In the genomic region with DNA sequence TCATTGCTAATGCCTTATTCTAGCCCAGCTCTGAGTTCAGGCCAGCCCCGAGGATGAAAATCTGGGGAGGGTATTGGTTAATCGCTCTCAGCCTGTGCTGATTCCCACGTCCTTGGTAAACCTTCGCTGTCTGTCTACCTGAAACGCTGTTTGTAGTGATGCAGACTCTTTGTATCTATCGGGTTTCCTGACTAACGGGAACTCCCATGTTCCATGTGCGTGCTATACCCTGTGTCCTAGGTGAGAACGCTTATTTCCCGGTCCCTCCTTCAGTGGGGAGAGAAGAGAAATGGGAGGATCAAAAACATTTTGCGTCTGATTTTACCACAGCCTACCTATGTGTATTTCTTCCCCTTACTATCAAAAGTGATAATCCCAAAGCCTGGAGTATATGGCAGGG, we compare ENCODE assay signal across 10 mouse cellular contexts. TPM values are rescaled to one million over a fixed set of nuclear protein-coding genes. Genes with fewer than 3 reads are reported as not detected.
DNase-seq lines count a peak whose midpoint lies in the region; ATAC-seq lines count a peak whose summit lies in the region.
"Had no signal": no experiment of that assay in that cellular context is flagged by ENCODE, and none has a peak within 500 bp of the region (broad histone marks: within the 10 kb centered on the region; RNA-seq: fewer than 3 reads in every experiment).

No protein-coding gene starts in this region.

- no peak for DNase-seq in heart, adult 18-20 months
- DNase-seq in A20 (ENCODE audit: low read depth, low spot score) (peak; percentile 62), MEL-GATA-1-ER (ENCODE audit: extremely low read depth, low read depth) (peak; percentile 26)
- DNase-seq in adrenal gland, postnatal 25 days = no peak
- no peak for DNase-seq in ovary, postnatal 14 days (ENCODE audit: low spot score)
- DNase-seq: lung, adult 2 months; retina, postnatal 1 day had no signal

- no peaks in the 10 kb centered on the region for H3K36me3 ChIP-seq in heart, embryonic 16.5 days (ENCODE audit: control insufficient read depth, insufficient read depth)
- no peaks in the 10 kb centered on the region for H3K36me3 ChIP-seq in limb, embryonic 13.5 days
- H3K36me3 ChIP-seq: forebrain, embryonic 12.5 days had no signal

- H3K9me3 ChIP-seq in heart, embryonic 16.5 days (replicated peaks; ENCODE audit: control insufficient read depth, low read length) = no peaks in the 10 kb centered on the region
- no peaks in the 10 kb centered on the region for H3K9me3 ChIP-seq in limb, embryonic 13.5 days
- H3K9me3 ChIP-seq: forebrain, embryonic 12.5 days had no signal

- H3K4me2 ChIP-seq in heart, embryonic 16.5 days (ENCODE audit: low read depth, low read length) = no peak overlapping the region; the same call in 1 of the 2 replicates
- peak overlapping the region; percentile 57 for H3K4me2 ChIP-seq in limb, embryonic 13.5 days (replicated peaks)

- H3K27ac ChIP-seq in heart, embryonic 16.5 days (ENCODE audit: low read length) = no peak overlapping the region
- H3K27ac ChIP-seq in limb, embryonic 13.5 days = no peak overlapping the region
- H3K27ac ChIP-seq: forebrain, embryonic 12.5 days had no signal

- peaks cover 10% of the 10 kb centered on the region for H3K4me1 ChIP-seq in heart, embryonic 16.5 days (ENCODE audit: control insufficient read depth, insufficient read depth, low read length)
- H3K4me1 ChIP-seq in limb, embryonic 13.5 days = peaks cover 53% of the 10 kb centered on the region

- H3K9ac ChIP-seq in heart, embryonic 16.5 days (ENCODE audit: low read length) = no peak overlapping the region
- H3K9ac ChIP-seq in limb, embryonic 13.5 days = no peak overlapping the region; the same call in 1 of the 2 replicates
- H3K9ac ChIP-seq: forebrain, embryonic 12.5 days had no signal

- H3K27me3 ChIP-seq in heart, embryonic 16.5 days (ENCODE audit: control insufficient read depth, insufficient read depth, low read length) = no peaks in the 10 kb centered on the region
- peaks cover 5% of the 10 kb centered on the region; the same call in 1 of the 2 replicates for H3K27me3 ChIP-seq in limb, embryonic 13.5 days

- peak overlapping the region; percentile 10; the same call in 1 of the 2 replicates for H3K4me3 ChIP-seq in heart, embryonic 16.5 days (ENCODE audit: low read length)
- H3K4me3 ChIP-seq in limb, embryonic 13.5 days = no peak overlapping the region
- H3K4me3 ChIP-seq: forebrain, embryonic 12.5 days had no signal

- ATAC-seq in heart, embryonic 16.5 days (replicated peaks; ENCODE audit: extremely low read depth, insufficient read depth, low FRiP score) = no peak
- ATAC-seq in limb, embryonic 13.5 days (ENCODE audit: low FRiP score, low read depth) = no peak

- WGBS in heart, embryonic 16.5 days = 44% methylated on average over 11 of the region's 11 CpGs
- 30% methylated on average over 11 of the region's 11 CpGs for whole genome bisulfite sequencing in limb, embryonic 13.5 days

RNA-seq across cellular contexts. Expression of gene Sec22b, which starts 31.8 kb away (rescaled TPM):
- 106 and 112 TPM in 2 replicates for polyA plus RNA-seq in heart, embryonic 16.5 days (2015; fragmentation: Nextera tagmentation; extraction: Ambion mirVana)
- total RNA-seq in heart, adult 18-20 months (2021) = 10 to 100 TPM; 49.2 to 52.3 TPM
- 157 and 165 TPM in 2 replicates for polyA plus RNA-seq in limb, embryonic 13.5 days (2015; fragmentation: Nextera tagmentation; extraction: Ambion mirVana)
- total RNA-seq in adrenal gland, postnatal 25 days (2021) = 116 and 129 TPM in 2 replicates

RNA-seq across cellular contexts. Expression of gene Pde4dip, which starts 44.3 kb away (rescaled TPM):
- polyA plus RNA-seq in heart, embryonic 16.5 days (2015; fragmentation: Nextera tagmentation; extraction: Ambion mirVana) = 115 and 117 TPM in 2 replicates
- total RNA-seq in heart, adult 18-20 months (2021) = 1,000 to 10,000 TPM; 1,617 to 1,852 TPM
- 31.8 and 36.6 TPM in 2 replicates for polyA plus RNA-seq in limb, embryonic 13.5 days (2015; fragmentation: Nextera tagmentation; extraction: Ambion mirVana)
- total RNA-seq in adrenal gland, postnatal 25 days (2021) = 21.6 and 23.6 TPM in 2 replicates

Comparison
In these comparisons a context has a peak if more than half of its experiments do, and no peak if none do; other contexts are left out.
1. DNase-seq: peak in A20 (single experiment) and MEL-GATA-1-ER (single experiment); none in heart, adult 18-20 months (0 of 2), adrenal gland, postnatal 25 days (single experiment) and ovary, postnatal 14 days (single experiment).
2. RNA of gene Pde4dip, which starts 44.3 kb away (total RNA-seq): 1,617 to 1,852 TPM in heart, adult 18-20 months; 21.6 to 23.6 TPM in adrenal gland, postnatal 25 days; every median in the first group is over 10 times any median in the second.